Mouse (Mus musculus) intestine, embryonic 16.5 days (tissue): ENCODE results near the gene 4931414P19Rik. TPM values are rescaled to one million over a fixed set of nuclear protein-coding genes. Genes with fewer than 3 reads are reported as not detected.

Experiments
- ATAC-seq: fragments of 200-750 bp; cut with Nextera tagmentation; 2 replicates; pipeline ENCODE4 v1.8.0; 2017; ENCODE audit warnings: moderate TSS enrichment, moderate library complexity
- H3K27ac ChIP-seq: fragments of 300-500 bp; sonication (generic); 2 replicates; pipeline ENCODE4 v1.5.1; 2014; ENCODE audit warnings: mild to moderate bottlenecking, low read length
- H3K27me3 ChIP-seq: fragments of 300-500 bp; sonication (generic); replicated peaks from 2 replicates; pipeline ENCODE4 v1.6.1; 2014; ENCODE audit warnings: low read length, control low read depth, mixed read lengths; ENCODE audit not compliant: control insufficient read depth, insufficient read depth
- H3K36me3 ChIP-seq: fragments of 300-500 bp; sonication (generic); 2 replicates; pipeline ENCODE4 v1.6.1; 2014; ENCODE audit warnings: low read length, control low read depth; ENCODE audit not compliant: control insufficient read depth, insufficient read depth
- H3K4me1 ChIP-seq: fragments of 300-500 bp; sonication (generic); 2 replicates; pipeline ENCODE4 v1.6.1; 2014; ENCODE audit warnings: low read length, control low read depth, mixed read lengths; ENCODE audit not compliant: control insufficient read depth, insufficient read depth
- H3K4me2 ChIP-seq: fragments of 300-500 bp; sonication (generic); 2 replicates; pipeline ENCODE4 v1.6.1; 2014; ENCODE audit warnings: low read depth, low read length, control low read depth
- H3K4me3 ChIP-seq: fragments of 300-500 bp; sonication (generic); 2 replicates; pipeline ENCODE4 v1.5.1; 2014; ENCODE audit warnings: mild to moderate bottlenecking, low read length
- H3K9ac ChIP-seq: fragments of 300-500 bp; sonication (generic); 2 replicates; pipeline ENCODE4 v1.6.1; 2014; ENCODE audit warnings: low read depth, low read length
- H3K9me3 ChIP-seq: fragments of 300-500 bp; sonication (generic); 2 replicates; pipeline ENCODE4 v1.6.1; 2016; ENCODE audit warnings: low read length, control low read depth; ENCODE audit not compliant: control insufficient read depth
- WGBS: fragments of 180-500 bp; shearing (Covaris S2); extraction: QIAGEN DNeasy Blood & Tissue Kit; methylation state at CpG from one replicate; pipeline ENCODE4 v1.1.7; 2014; 5-methylcytosine and 5-hydroxymethylcytosine counted together
- polyA plus RNA-seq: library from polyadenylated mRNA; unstranded; fragments of >200 nt; fragmentation: Nextera tagmentation; extraction: Ambion mirVana; gene quantifications from 2 replicates; pipeline ENCODE4 v1.2.1, GENCODE M21; 2015

4931414P19Rik gene
- polyA plus RNA-seq, 1 experiment from 2014 or later: 7.8 TPM

GRCm38 (mm10) chr14:54578063-54578462, 27.7 kb downstream of the 4931414P19Rik start:
- Histone ChIP-seq H3K27ac (peak overlapping the region; percentile 81), H3K9ac (peak overlapping the region; percentile 86), H3K4me2 (peak overlapping the region; percentile 88), H3K4me3 (peak overlapping the region; percentile 73), H3K27me3 (no peaks in the 10 kb centered on the region), H3K4me1 (peaks cover 38% of the 10 kb centered on the region), H3K36me3 (no peaks in the 10 kb centered on the region), H3K9me3 (no peaks in the 10 kb centered on the region)
- ATAC-seq: peak; percentile 15; the same call in 1 of the 2 replicates
- WGBS: under 1% methylated on average over 10 of the region's 10 CpGs

- Histone ChIP-seq H3K4me2 (peak within 1 kb of the TSS; percentile 88), H3K36me3 (no peaks in the 10 kb centered on the region), H3K9ac (peak within 1 kb of the TSS; percentile 86), H3K27ac (peak within 1 kb of the TSS; percentile 81), H3K9me3 (no peaks in the 10 kb centered on the region), H3K4me3 (peak within 1 kb of the TSS; percentile 73), H3K27me3 (no peaks in the 10 kb centered on the region), H3K4me1 (peaks cover 45% of the 10 kb centered on the region)
- ATAC-seq: peak; percentile 65
- under 1% methylated on average over 66 of the region's 66 CpGs for WGBS
Observed at GRCm38 (mm10) chr14:54577089-54577982, 28.5 kb downstream of the 4931414P19Rik start, which contains the start of gene Ajuba. Gene Ajuba, minus strand, starts transcription at chr14:54577558.

GRCm38 (mm10) chr14:54576241-54577088, 29.3 kb downstream of the 4931414P19Rik start:
- H3K9me3 ChIP-seq: no peaks in the 10 kb centered on the region
- H3K4me1 ChIP-seq: peaks cover 50% of the 10 kb centered on the region
- peak overlapping the region; percentile 81 for H3K27ac ChIP-seq
- no peaks in the 10 kb centered on the region for H3K36me3 ChIP-seq
- H3K27me3 ChIP-seq: no peaks in the 10 kb centered on the region
- peak overlapping the region; percentile 73 for H3K4me3 ChIP-seq
- H3K4me2 ChIP-seq: peak overlapping the region; percentile 88
- ATAC-seq: no peak
- H3K9ac ChIP-seq: peak overlapping the region; percentile 86
- under 1% methylated on average over 84 of the region's 84 CpGs for WGBS

GRCm38 (mm10) chr14:54575631-54576030, 30.2 kb downstream of the 4931414P19Rik start:
- ATAC-seq: peak; percentile 25
- H3K36me3 ChIP-seq: peaks cover 6% of the 10 kb centered on the region; the same call in 1 of the 2 replicates
- H3K27me3 ChIP-seq: no peaks in the 10 kb centered on the region
- H3K4me1 ChIP-seq: peaks cover 50% of the 10 kb centered on the region
- H3K4me3 ChIP-seq: peak overlapping the region; percentile 73
- H3K9me3 ChIP-seq: no peaks in the 10 kb centered on the region
- peak overlapping the region; percentile 86 for H3K9ac ChIP-seq
- H3K27ac ChIP-seq: peak overlapping the region; percentile 81
- under 1% methylated on average over 39 of the region's 39 CpGs for WGBS
- peak overlapping the region; percentile 88 for H3K4me2 ChIP-seq

- 7% methylated on average over 8 of the region's 8 CpGs for WGBS
- no peaks in the 10 kb centered on the region for H3K27me3 ChIP-seq
- peak overlapping the region; percentile 73 for H3K4me3 ChIP-seq
- H3K36me3 ChIP-seq: peaks cover 6% of the 10 kb centered on the region; the same call in 1 of the 2 replicates
- ATAC-seq: no peak
- H3K27ac ChIP-seq: 0 out of 2 replicates have a peak overlapping the region, but pooled peaks have one; percentile 11
- H3K9me3 ChIP-seq: no peaks in the 10 kb centered on the region
- peak overlapping the region; percentile 86 for H3K9ac ChIP-seq
- H3K4me1 ChIP-seq: peaks cover 50% of the 10 kb centered on the region
- peak overlapping the region; percentile 88 for H3K4me2 ChIP-seq
Observed at GRCm38 (mm10) chr14:54575031-54575430, 30.8 kb downstream of the 4931414P19Rik start.

GRCm38 (mm10) chr14:54574253-54574652, 31.5 kb downstream of the 4931414P19Rik start:
- no peak overlapping the region for H3K27ac ChIP-seq
- no peak for ATAC-seq
- 18% methylated on average over 4 of the region's 4 CpGs for WGBS
- H3K4me3 ChIP-seq: peak overlapping the region; percentile 73
- H3K9me3 ChIP-seq: no peaks in the 10 kb centered on the region
- peaks cover 46% of the 10 kb centered on the region for H3K4me1 ChIP-seq
- peak overlapping the region; percentile 56 for H3K9ac ChIP-seq
- H3K4me2 ChIP-seq: peak overlapping the region; percentile 88
- H3K36me3 ChIP-seq: peaks cover 6% of the 10 kb centered on the region; the same call in 1 of the 2 replicates
- no peaks in the 10 kb centered on the region for H3K27me3 ChIP-seq

GRCm38 (mm10) chr14:54572790-54573736, 32.7 kb downstream of the 4931414P19Rik start:
- no peaks in the 10 kb centered on the region for H3K9me3 ChIP-seq
- WGBS: 17% methylated on average over 14 of the region's 14 CpGs
- peak overlapping the region; percentile 88 for H3K4me2 ChIP-seq
- peak overlapping the region; percentile 73 for H3K4me3 ChIP-seq
- peaks cover 13% of the 10 kb centered on the region for H3K36me3 ChIP-seq
- peak overlapping the region; percentile 56 for H3K9ac ChIP-seq
- ATAC-seq: peak; percentile 64
- no peaks in the 10 kb centered on the region for H3K27me3 ChIP-seq
- H3K4me1 ChIP-seq: peaks cover 41% of the 10 kb centered on the region
- H3K27ac ChIP-seq: peak overlapping the region; percentile 67

- Histone ChIP-seq H3K4me3 (no peak overlapping the region), H3K27ac (peak overlapping the region; percentile 30), H3K4me2 (0 out of 2 replicates have a peak overlapping the region, but pooled peaks have one; percentile 88), H3K9ac (no peak overlapping the region), H3K36me3 (peaks cover 17% of the 10 kb centered on the region), H3K4me1 (peaks cover 41% of the 10 kb centered on the region), H3K27me3 (no peaks in the 10 kb centered on the region), H3K9me3 (no peaks in the 10 kb centered on the region)
- ATAC-seq: no peak
- 60% methylated on average over 4 of the region's 4 CpGs for WGBS
Observed at GRCm38 (mm10) chr14:54572122-54572521, 33.7 kb downstream of the 4931414P19Rik start.
